ENCODE assay signal across 27 mouse cellular contexts in genomic region chr8:13155358-13155757, GRCm38 (mm10). TPM values are rescaled to one million over a fixed set of nuclear protein-coding genes. Genes with fewer than 3 reads are reported as not detected.
DNase-seq lines count a peak whose midpoint lies in the region; ATAC-seq and TF ChIP-seq lines count a peak whose summit lies in the region.
"Had no signal": no experiment of that assay in that cellular context is flagged by ENCODE, and none has a peak within 500 bp of the region (broad histone marks: within the 10 kb centered on the region; RNA-seq: fewer than 3 reads in every experiment).

No protein-coding gene starts in this region.

- no peaks in the 10 kb centered on the region for H3K9me3 ChIP-seq in lung, postnatal 0 days (ENCODE audit: low read length)
- H3K9me3 ChIP-seq in CH12.LX (replicated peaks; ENCODE audit: low read length) = no peaks in the 10 kb centered on the region
- H3K9me3 ChIP-seq: embryonic facial prominence, embryonic 12.5 days; hindbrain, embryonic 10.5 days; limb, embryonic 15.5 days; liver, embryonic 15.5 days; midbrain, embryonic 13.5 days; neural tube, embryonic 13.5 days had no signal

- ATAC-seq in lung, postnatal 0 days = no peak
- ATAC-seq in megakaryocyte progenitor cell, adult 5-6 weeks (replicated peaks; ENCODE audit: poor library complexity) = peak; percentile 20; the same call in 1 of the 2 replicates
- ATAC-seq: hindbrain, postnatal 0 days; intestine, embryonic 16.5 days; midbrain, embryonic 13.5 days had no signal

- H3K27me3 ChIP-seq in lung, postnatal 0 days (replicated peaks; ENCODE audit: insufficient read depth, low read length) = no peaks in the 10 kb centered on the region
- peaks cover 20% of the 10 kb centered on the region for H3K27me3 ChIP-seq in CH12.LX (replicated peaks)
- H3K27me3 ChIP-seq: embryonic facial prominence, embryonic 12.5 days; limb, embryonic 15.5 days; liver, embryonic 15.5 days; midbrain, embryonic 13.5 days; neural tube, embryonic 13.5 days had no signal

- TF ChIP-seq CTCF in lung, postnatal 0 days (IDR thresholded peaks at IDR 0.05) = no peak
- TF ChIP-seq CTCF in lung, adult 2 months (IDR thresholded peaks at IDR 0.05; ENCODE audit: insufficient read depth, low read length) = no peak
- TF ChIP-seq CTCF in CH12.LX (conservative IDR thresholded peaks at IDR 0.05 in 1 of 2, IDR thresholded peaks at IDR 0.05 in 1 of 2; ENCODE audit: low read depth in 2 of 2, low read length in 2 of 2) = no peak

- 67% methylated on average over 9 of the region's 9 CpGs for WGBS in lung, postnatal 0 days
- 66% methylated on average over 9 of the region's 9 CpGs for WGBS in lung, adult 2 months

- H3K27ac ChIP-seq in lung, postnatal 0 days (ENCODE audit: low read length) = no peak overlapping the region
- H3K27ac ChIP-seq in CH12.LX (ENCODE audit: insufficient read depth, low read depth) = no peak overlapping the region
- peak overlapping the region; percentile 55 for H3K27ac ChIP-seq in brown adipose tissue, adult 24 weeks (replicated peaks; ENCODE audit: low read depth, low read length)
- H3K27ac ChIP-seq: embryonic facial prominence, embryonic 12.5 days; hindbrain, embryonic 10.5 days; hindbrain, postnatal 0 days; limb, embryonic 15.5 days; liver, embryonic 15.5 days; midbrain, embryonic 13.5 days; neural tube, embryonic 13.5 days had no signal

- H3K9ac ChIP-seq in lung, postnatal 0 days (replicated peaks; ENCODE audit: low read depth) = no peak overlapping the region
- H3K9ac ChIP-seq in CH12.LX (ENCODE audit: insufficient read depth, low read depth) = peak overlapping the region; percentile 6; the same call in 1 of the 2 replicates
- H3K9ac ChIP-seq: embryonic facial prominence, embryonic 12.5 days; limb, embryonic 15.5 days; liver, embryonic 15.5 days; midbrain, embryonic 13.5 days; neural tube, embryonic 13.5 days had no signal

- dilution Hi-C loops in CH12.LX (cut with MboI; ENCODE audit: extremely low pct_ligation_motif_present, extremely low pct_unique_long_range_greater_than_20kb, low sequenced_read_pairs) = no loop called here

- TF ChIP-seq POLR2A in lung, adult 2 months (IDR thresholded peaks at IDR 0.05; ENCODE audit: borderline replicate concordance, extremely low read depth, low read depth, low read length) = no peak
- TF ChIP-seq POLR2A in CH12.LX (IDR thresholded peaks at IDR 0.05; ENCODE audit: low read depth, low read length) = no peak

- DNase-seq in lung, postnatal 0 days (ENCODE audit: low spot score) = peak; percentile 28
- DNase-seq in lung, adult 2 months = no peak
- DNase-seq in CH12.LX (ENCODE audit: extremely low read depth) = peak; percentile 62
- no peak for DNase-seq in thymus, postnatal 36 days
- DNase-seq in urinary bladder, adult 18-20 months (ENCODE audit: low spot score in 2 of 2) = no peak
- DNase-seq: adrenal gland, postnatal 14 days; cerebellum, adult 11 months; cerebellum, postnatal 10 days; kidney, adult 9 months; kidney, postnatal 25 days; left cerebral cortex, postnatal 4 days; lung, postnatal 4 days; retina, postnatal 1 day; thymus, adult 18-20 months; thymus, postnatal 4 days had no signal

- H3K4me3 ChIP-seq in lung, postnatal 0 days (ENCODE audit: low read depth, low read length) = no peak overlapping the region
- H3K4me3 ChIP-seq in lung, adult 2 months (replicated peaks; ENCODE audit: extremely low read depth, low read depth, low read length) = no peak overlapping the region
- no peak overlapping the region for H3K4me3 ChIP-seq in CH12.LX (replicated peaks in 1 of 3; ENCODE audit: low read depth in 2 of 3, low read length in 2 of 3, poor library complexity in 1 of 3)
- no peak overlapping the region for H3K4me3 ChIP-seq in brown adipose tissue, adult 24 weeks (ENCODE audit: insufficient read depth, low read depth, low read length)
- H3K4me3 ChIP-seq: embryonic facial prominence, embryonic 12.5 days; hindbrain, embryonic 10.5 days; limb, embryonic 15.5 days; liver, embryonic 15.5 days; midbrain, embryonic 13.5 days; myocyte; neural tube, embryonic 13.5 days had no signal

- no peak for TF ChIP-seq RAD21 in CH12.LX (IDR thresholded peaks at IDR 0.05; ENCODE audit: low read depth, low read length)

- peaks cover 7% of the 10 kb centered on the region; the same call in 1 of the 2 replicates for H3K4me1 ChIP-seq in lung, postnatal 0 days (ENCODE audit: insufficient read depth, low read depth, low read length)
- peaks cover 1% of the 10 kb centered on the region for H3K4me1 ChIP-seq in lung, adult 2 months (ENCODE audit: control insufficient read depth, insufficient read depth, low read length)
- H3K4me1 ChIP-seq in CH12.LX (ENCODE audit: control insufficient read depth in 1 of 2, insufficient read depth in 2 of 2) = peaks cover 6 to 30% of the 10 kb centered on the region in 2 experiments; a peak in 3 of 4 replicates
- H3K4me1 ChIP-seq in brown adipose tissue, adult 24 weeks (ENCODE audit: control insufficient read depth, insufficient read depth, insufficient read length, low read length) = peaks cover 13% of the 10 kb centered on the region

- no peak for TF ChIP-seq EP300 in lung, postnatal 0 days (IDR thresholded peaks at IDR 0.05)
- peak; percentile 68 for TF ChIP-seq EP300 in CH12.LX (IDR thresholded peaks at IDR 0.05; ENCODE audit: low read length)

- in situ Hi-C loops in CH12.LX (cut with MboI; ENCODE audit: low pct_ligation_motif_present, low pct_unique_long_range_greater_than_20kb, low sequenced_read_pairs) = no loop called here

- no peaks in the 10 kb centered on the region for H3K36me3 ChIP-seq in lung, postnatal 0 days (ENCODE audit: insufficient read depth, low read length)
- H3K36me3 ChIP-seq in CH12.LX (replicated peaks in 1 of 2; ENCODE audit: control insufficient read depth in 1 of 2, insufficient read depth in 1 of 2, low read length in 1 of 2) = peaks cover 0 to 3% of the 10 kb centered on the region in 2 experiments
- H3K36me3 ChIP-seq: embryonic facial prominence, embryonic 12.5 days had no signal

- no peak overlapping the region for H3K4me2 ChIP-seq in lung, postnatal 0 days (replicated peaks; ENCODE audit: low read depth, low read length)
- peak overlapping the region; percentile 32; the same call in 1 of the 2 replicates for H3K4me2 ChIP-seq in CH12.LX (ENCODE audit: insufficient read depth, low read depth, poor library complexity, severe bottlenecking)
- H3K4me2 ChIP-seq: embryonic facial prominence, embryonic 12.5 days; heart, embryonic 11.5 days; limb, embryonic 15.5 days; liver, embryonic 15.5 days; midbrain, embryonic 13.5 days; neural tube, embryonic 13.5 days had no signal

- H3K79me2 ChIP-seq in CH12.LX (replicated peaks; ENCODE audit: control insufficient read depth, extremely low read depth, insufficient read depth, poor library complexity, severe bottlenecking) = peaks cover 4% of the 10 kb centered on the region; the same call in 1 of the 2 replicates

TF ChIP-seq in CH12.LX, 34 proteins besides CTCF, POLR2A, EP300 and RAD21 (continues in another document):
- TF ChIP-seq ZMIZ1 (IDR thresholded peaks at IDR 0.05; ENCODE audit: low read depth, low read length) = no peak
- 0 out of 2 replicates have a peak, but pooled peaks have one; percentile 53 for TF ChIP-seq RCOR1 (conservative IDR thresholded peaks at IDR 0.05; ENCODE audit: low read depth, low read length)
- 0 out of 2 replicates have a peak, but pooled peaks have one; percentile 9 for TF ChIP-seq ETS1 (conservative IDR thresholded peaks at IDR 0.05; ENCODE audit: low read depth, low read length)
- TF ChIP-seq NRF1 (IDR thresholded peaks at IDR 0.05; ENCODE audit: low read depth, low read length) = no peak
- peak; percentile 53; the same call in 1 of the 2 replicates for TF ChIP-seq IRF4 (IDR thresholded peaks at IDR 0.05; ENCODE audit: low read depth, low read length)
- TF ChIP-seq BHLHE40 (IDR thresholded peaks at IDR 0.05; ENCODE audit: low read depth, low read length) = peak; percentile 61

RNA-seq across cellular contexts. Expression of gene Lamp1, which starts 3.6 kb away (rescaled TPM):
- 508 and 522 TPM in 2 replicates for polyA plus RNA-seq in lung, postnatal 0 days (2015; fragmentation: Nextera tagmentation; extraction: Ambion mirVana)
- 602 and 729 TPM in 2 replicates for polyA plus RNA-seq in lung, adult 2 months (2012; rRNA removed)
- 67.0 and 69.4 TPM in 2 replicates for total RNA-seq in CH12.LX (2012; rRNA removed)
- total RNA-seq in CH12.LX (2014; rRNA removed) = 51.0 and 56.7 TPM in 2 replicates
- polyA plus RNA-seq in CH12.LX (2012; ENCODE audit: insufficient read length, low read depth) = 64.3 TPM in 2 replicates
- 398 and 413 TPM in 2 replicates for polyA plus RNA-seq in brown adipose tissue, adult 24 weeks (2012; ENCODE audit: insufficient read depth, insufficient read length, missing spikeins)
- total RNA-seq in megakaryocyte progenitor cell, adult 5-6 weeks (2015) = 209 and 240 TPM in 2 replicates
- total RNA-seq in megakaryocyte progenitor cell, adult 5-6 weeks (2017) = 259 and 273 TPM in 2 replicates

RNA-seq across cellular contexts. Expression of gene Grtp1, which starts 45.1 kb away (rescaled TPM):
- polyA plus RNA-seq in lung, postnatal 0 days (2015; fragmentation: Nextera tagmentation; extraction: Ambion mirVana) = 2.0 and 2.5 TPM in 2 replicates
- polyA plus RNA-seq in lung, adult 2 months (2012; rRNA removed) = 19.0 and 21.4 TPM in 2 replicates
- total RNA-seq in CH12.LX (2012; rRNA removed) (0.04 TPM in 2 replicates), CH12.LX (2014; rRNA removed) (not detected in 2 replicates)
- polyA plus RNA-seq in CH12.LX (2012; ENCODE audit: insufficient read length, low read depth) = 0.13 and 0.19 TPM in 2 replicates
- polyA plus RNA-seq in brown adipose tissue, adult 24 weeks (2012; ENCODE audit: insufficient read depth, insufficient read length, missing spikeins) = 33.7 and 45.2 TPM in 2 replicates
- total RNA-seq in megakaryocyte progenitor cell, adult 5-6 weeks (2015) = 0.71 and 1.0 TPM in 2 replicates
- total RNA-seq in megakaryocyte progenitor cell, adult 5-6 weeks (2017) = 0.08 and 0.37 TPM in 2 replicates

RNA-seq across cellular contexts. Expression of gene Cul4a, which starts 49.9 kb away (rescaled TPM):
- polyA plus RNA-seq in lung, postnatal 0 days (2015; fragmentation: Nextera tagmentation; extraction: Ambion mirVana) = 59.5 and 61.2 TPM in 2 replicates
- polyA plus RNA-seq in lung, adult 2 months (2012; rRNA removed) = 37.3 and 41.4 TPM in 2 replicates
- 21.4 and 23.9 TPM in 2 replicates for total RNA-seq in CH12.LX (2012; rRNA removed)
- total RNA-seq in CH12.LX (2014; rRNA removed) = 25.6 and 27.0 TPM in 2 replicates
- polyA plus RNA-seq in CH12.LX (2012; ENCODE audit: insufficient read length, low read depth) = 14.1 and 15.6 TPM in 2 replicates
- 48.5 and 48.8 TPM in 2 replicates for polyA plus RNA-seq in brown adipose tissue, adult 24 weeks (2012; ENCODE audit: insufficient read depth, insufficient read length, missing spikeins)
- 84.2 and 89.0 TPM in 2 replicates for total RNA-seq in megakaryocyte progenitor cell, adult 5-6 weeks (2015)
- 78.0 and 102 TPM in 2 replicates for total RNA-seq in megakaryocyte progenitor cell, adult 5-6 weeks (2017)

RNA-seq across cellular contexts. Expression of gene Pcid2, which starts 50.1 kb away (rescaled TPM):
- polyA plus RNA-seq in lung, postnatal 0 days (2015; fragmentation: Nextera tagmentation; extraction: Ambion mirVana) = 17.5 and 18.0 TPM in 2 replicates
- 21.3 and 22.1 TPM in 2 replicates for polyA plus RNA-seq in lung, adult 2 months (2012; rRNA removed)
- 21.6 and 24.2 TPM in 2 replicates for total RNA-seq in CH12.LX (2012; rRNA removed)
- 23.1 and 23.9 TPM in 2 replicates for total RNA-seq in CH12.LX (2014; rRNA removed)
- 28.5 and 32.5 TPM in 2 replicates for polyA plus RNA-seq in CH12.LX (2012; ENCODE audit: insufficient read length, low read depth)
- 10.8 and 12.3 TPM in 2 replicates for polyA plus RNA-seq in brown adipose tissue, adult 24 weeks (2012; ENCODE audit: insufficient read depth, insufficient read length, missing spikeins)
- total RNA-seq in megakaryocyte progenitor cell, adult 5-6 weeks (2015) = 18.5 and 20.6 TPM in 2 replicates
- total RNA-seq in megakaryocyte progenitor cell, adult 5-6 weeks (2017) = 16.5 and 17.1 TPM in 2 replicates

Comparison
In these comparisons a context has a peak if more than half of its experiments do, and no peak if none do; other contexts are left out.
1. DNase-seq: peak in lung, postnatal 0 days (single experiment) and CH12.LX (single experiment); none in lung, adult 2 months (single experiment), thymus, postnatal 36 days (0 of 2) and urinary bladder, adult 18-20 months (0 of 2).